Mouse (Mus musculus) embryo, embryonic 10 days (tissue): ENCODE data around the gene Rbfox1.

ENCODE experiments used
- DNase-seq: peaks from one replicate; pipeline ENCODE4 v3.0.0-alpha.2; 2015; ENCODE audit warnings: low spot score

Gene Rbfox1

DNA sequence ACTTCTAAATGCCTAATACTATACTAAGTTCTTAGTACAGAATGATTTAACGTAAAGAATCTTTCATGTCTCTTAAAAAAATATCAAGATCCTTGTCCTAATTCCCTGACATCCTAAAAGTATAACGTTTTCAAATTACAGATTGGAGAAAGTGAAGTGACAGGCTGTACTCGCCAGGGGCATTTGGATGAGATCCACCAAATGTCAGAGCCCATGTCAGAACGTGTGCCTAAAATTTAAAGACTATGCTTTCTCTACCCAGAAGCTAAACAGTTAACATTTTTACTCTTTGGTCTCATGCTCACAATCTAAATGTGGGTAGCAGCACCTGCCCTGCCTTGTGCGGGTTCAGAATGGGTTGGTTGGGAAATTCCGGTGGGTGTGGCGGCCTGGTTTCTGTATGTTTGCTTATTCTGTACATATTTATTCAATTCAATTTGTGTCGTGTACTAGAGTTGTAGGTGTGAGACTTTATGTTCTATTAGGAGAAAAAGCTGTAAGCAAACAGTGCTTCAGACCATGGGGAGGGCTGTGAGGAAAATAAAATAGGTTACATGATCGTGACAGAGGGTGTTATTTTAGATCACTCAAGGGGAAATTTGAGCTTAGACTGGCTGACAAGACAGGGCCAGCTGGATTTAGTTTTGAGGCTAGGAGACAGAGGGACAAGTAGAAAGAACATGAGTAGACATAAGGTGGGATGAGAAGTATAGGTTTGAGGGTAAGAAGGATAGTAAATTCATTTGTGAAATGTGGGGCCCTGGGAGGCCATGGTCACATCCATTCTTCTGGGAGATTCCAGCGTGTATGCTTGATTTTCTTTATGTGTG is 1203.7 kb downstream of the Rbfox1 start:
- no peak for DNase-seq

DNA sequence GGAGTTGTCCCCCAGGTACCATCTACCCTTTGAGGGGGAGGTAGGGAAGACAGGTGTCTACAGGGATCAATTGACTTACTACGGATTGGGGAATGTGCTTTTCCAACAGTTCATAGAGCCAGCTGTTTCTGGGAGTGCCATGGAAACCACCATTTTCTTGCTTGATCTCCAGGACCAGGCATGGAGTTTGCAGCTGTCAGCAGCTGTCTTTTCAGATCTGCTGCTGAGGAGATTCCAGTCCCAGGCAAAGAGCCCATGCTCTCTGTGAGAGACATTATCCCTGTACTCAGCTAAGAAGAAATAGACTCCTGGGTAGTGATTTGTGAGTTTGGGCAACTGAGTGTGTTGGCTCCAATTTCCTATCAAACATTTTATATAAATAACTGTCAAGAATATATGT is 1204.3 kb downstream of the Rbfox1 start:
- no peak for DNase-seq

DNA sequence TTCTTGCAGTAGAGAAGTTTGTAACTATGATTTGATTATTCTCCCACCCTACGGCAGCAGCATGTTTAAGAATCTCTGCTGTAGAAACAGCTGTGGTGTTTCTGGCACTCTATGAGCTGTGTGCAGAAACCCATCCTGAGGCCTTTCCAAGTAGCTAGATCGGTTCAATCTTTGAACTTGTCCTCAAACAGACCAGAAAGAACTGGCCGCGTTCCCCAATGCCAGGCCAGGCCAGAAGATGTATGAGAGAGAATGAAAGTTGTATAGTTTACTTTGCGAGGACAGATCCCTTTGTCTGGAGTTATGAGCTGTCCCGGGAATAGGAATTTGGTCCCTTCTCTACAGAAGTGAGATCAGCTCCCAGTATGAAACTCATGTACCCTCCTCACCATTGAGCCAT is 1205.0 kb downstream of the Rbfox1 start:
- no peak for DNase-seq

DNA sequence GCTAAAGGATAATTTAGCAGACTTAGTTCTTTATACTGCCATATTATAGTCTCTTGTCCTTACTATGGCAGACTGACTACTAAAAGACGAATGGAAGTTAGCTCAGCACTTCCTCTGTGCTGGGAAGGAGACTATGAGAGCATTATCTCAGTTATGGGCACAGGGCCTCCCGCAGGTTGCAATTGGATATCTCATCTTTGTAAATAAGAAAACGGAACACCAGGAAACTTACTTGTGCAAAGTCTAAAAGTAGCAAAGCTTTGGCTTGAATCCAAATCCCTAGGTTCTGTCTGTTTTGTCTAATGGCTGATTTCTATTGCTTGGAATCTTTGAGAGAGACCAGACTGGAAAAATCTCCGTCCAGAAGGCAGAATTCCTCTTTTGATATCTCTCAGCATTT is 1207.7 kb downstream of the Rbfox1 start:
- no peak for DNase-seq

DNA sequence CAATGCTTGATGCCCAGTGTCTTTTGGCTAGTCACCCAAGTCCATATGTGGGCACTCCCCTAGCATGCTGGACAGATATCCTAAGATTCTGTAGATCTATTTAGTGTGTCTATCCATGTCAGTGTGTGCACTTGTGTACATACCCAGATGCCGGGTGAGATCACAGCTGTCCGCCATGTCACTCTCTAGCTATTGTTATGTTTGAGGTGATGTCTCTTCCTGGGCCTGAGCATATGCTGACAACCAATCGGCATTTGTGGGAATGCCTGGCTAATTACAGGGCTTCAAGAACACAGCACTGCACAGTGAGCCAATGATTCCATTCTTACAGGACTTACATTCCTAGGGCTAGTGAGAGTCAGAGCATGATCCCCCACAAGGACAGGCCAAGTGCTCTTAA is 1208.5 kb downstream of the Rbfox1 start:
- DNase-seq = no peak

DNA sequence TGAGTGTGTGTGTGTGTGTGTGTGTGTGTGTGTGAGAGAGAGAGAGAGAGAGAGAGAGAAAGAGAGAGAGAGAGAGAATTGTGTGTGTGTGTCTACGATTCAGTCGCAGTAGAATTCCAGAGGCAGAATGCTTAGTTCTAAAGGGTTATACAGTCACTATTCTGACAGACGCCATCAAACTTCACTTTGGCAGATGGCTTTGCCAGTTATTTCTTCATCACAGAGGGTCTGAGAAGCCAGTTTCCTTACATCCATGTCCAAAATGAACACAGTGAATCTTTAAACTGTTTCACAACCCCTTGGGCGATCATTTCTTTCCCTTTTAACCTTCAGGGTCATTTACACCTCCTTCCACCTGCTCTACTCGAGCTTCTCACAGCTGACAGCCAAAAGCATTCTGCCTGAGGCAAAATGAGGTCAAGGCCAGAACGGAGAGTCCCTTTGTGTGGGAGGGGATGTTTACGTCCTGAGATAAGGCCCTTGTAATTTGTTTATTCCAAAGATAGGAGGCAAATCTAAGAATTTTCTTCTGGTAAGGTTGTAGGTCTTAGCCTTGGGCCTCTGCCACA is 1209.1 kb downstream of the Rbfox1 start:
- no peak for DNase-seq

DNA sequence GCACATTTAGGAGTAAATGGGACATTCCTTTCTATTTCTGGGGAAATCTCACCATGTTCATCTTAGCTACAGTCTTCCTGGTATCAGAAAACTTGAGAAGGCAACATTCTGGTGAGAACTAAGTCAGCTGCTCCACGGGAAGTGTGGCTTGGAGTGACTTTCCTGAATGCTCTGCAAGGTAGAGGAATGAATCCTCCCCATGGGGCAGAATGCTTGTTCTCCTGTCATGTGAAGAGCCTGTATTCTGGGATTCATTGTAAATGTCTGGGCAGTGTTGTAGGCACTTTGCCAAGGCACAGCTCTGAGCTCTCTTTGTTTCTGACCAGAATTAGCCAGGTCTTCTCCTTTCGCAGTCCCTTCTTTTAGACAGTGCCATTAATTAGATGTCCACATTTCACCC is 1211.9 kb downstream of the Rbfox1 start:
- DNase-seq = no peak

DNA sequence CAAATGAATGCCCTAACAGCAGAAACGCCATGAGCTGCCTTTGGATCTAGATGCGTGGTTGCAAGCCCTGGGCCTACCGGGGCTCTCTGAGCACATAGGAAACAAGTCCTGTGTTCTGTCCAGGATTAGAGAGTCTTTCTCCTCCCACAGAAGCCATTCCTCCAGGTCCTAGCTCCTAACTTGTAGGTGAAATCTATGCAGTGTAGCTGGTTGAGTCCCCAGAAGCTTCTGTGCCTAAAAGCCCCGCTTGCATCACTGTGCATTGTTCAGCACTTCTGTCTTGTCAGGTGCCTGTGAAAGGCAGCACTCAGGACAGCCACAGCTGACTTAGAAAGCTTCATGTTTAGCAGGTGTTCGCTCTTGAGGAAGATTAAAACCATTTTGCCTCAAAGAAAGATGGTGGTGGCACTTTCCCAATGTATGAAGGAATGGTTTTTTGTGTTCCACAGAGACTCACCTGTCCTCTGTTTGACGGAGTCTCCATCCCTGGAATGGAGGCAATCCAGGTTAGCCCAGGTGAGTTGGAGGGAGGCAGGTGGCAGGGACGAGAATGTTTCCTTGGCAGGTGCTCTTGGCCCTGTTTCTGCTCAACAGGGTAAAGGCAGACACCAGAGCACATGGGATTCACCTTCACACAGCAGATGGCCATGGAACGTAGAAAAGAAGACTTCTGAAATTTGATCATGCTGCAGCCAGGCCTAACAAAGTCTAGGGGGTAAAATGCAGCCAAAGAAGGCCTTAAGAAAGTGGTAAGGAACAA is 1213.0 kb downstream of the Rbfox1 start:
- DNase-seq = no peak

DNA sequence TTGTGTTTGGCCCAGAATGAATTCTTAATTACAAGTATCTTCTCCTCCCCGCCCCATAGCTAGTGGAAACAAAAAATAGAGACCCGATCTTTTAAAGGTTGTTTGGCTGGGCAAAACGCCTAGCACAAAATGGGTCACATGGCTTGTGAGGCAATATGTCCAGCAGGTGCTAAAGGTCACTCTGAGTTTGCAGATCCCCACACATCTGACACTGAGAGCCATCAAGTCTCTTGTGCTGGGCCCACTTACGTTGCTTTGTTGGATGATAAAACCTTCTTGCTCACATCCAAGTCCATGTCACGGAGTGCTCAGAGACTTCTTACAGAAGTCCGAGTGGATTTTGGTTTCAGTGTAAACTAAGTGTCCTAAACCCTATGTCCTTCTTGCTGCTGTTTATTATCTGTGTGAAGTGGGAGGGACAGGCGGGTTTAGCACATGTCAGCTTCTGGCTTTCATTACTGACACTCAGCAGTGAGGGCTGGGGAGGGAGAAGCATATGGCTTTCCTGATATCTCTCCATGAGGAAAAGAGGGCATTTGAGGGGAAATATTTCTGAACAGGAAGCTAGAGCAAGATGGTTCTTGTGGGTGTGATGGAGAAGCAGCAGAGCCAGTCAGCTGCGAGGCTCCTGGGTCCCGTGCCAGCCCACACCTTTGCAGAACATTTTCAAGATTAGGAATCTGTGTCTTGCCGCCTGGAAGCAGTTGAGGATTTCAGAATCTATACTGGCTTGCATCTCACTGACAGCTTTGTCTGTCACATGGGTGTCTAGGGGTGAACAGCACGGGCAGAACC is 1214.5 kb downstream of the Rbfox1 start:
- DNase-seq = peak; percentile 25

DNA sequence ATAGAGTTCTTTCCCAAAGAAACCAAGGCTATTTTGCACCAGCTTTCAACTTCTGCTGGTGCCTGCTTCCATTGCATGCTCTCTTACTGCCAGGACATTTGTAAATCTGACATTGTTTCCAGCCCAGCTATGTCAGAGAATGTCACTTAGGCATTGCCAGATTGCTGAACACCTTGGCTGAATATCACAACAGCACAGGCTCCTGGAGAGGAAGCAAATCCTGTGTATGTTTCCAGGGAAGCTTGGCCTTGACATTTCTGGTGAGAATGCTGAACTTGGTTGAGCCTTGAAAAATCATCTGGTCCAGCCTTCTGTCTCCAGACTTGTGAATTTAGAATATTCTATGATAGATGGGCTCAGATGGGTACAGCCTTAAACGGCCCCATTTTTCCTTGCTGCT is 1217.3 kb downstream of the Rbfox1 start:
- DNase-seq = no peak

DNA sequence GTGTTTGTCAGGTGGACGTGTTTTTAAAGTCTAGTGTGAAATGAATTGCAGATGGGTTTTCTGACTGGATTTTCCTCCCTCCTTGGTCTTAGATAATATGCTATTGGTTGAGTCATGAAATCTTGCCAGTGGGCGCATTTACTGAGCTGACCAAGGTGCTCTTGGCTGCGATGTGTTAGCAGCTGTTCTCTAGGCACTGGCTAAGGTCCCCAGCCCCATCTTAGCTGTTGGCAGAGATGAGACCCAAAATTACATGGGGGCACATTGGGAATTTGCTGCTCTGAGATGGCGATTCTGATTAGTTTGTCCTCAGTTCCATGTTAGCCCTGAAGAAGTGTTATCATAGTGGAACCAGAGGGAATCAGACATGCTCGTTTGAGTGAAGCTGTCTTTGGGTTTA is 1218.1 kb downstream of the Rbfox1 start:
- no peak for DNase-seq

DNA sequence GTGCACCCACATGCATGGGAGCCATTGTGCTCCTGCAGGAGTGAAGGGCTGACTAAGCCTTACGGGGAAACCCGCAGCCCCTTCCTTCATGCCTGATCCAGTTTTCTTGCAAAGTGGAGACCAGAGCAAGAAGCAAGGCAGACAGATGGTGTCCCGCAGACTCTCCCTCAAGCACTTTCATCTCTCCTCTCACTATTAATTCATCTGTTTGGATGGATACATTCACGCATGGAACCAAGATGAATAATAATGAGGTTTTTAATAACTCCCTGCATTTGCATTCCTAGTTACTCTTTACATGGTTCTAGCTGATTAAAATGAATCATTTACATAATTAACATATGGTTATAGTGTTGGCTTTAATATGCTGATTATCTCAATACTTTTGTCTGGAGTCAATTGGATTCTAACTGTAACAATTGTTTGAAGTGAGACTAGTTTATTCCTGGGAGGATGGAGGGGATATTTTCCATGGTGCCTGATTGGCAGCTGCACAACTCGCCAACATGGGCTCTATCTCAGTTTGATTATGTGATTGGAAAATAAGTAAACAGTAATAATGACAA is 1221.4 kb downstream of the Rbfox1 start:
- DNase-seq = no peak

DNA sequence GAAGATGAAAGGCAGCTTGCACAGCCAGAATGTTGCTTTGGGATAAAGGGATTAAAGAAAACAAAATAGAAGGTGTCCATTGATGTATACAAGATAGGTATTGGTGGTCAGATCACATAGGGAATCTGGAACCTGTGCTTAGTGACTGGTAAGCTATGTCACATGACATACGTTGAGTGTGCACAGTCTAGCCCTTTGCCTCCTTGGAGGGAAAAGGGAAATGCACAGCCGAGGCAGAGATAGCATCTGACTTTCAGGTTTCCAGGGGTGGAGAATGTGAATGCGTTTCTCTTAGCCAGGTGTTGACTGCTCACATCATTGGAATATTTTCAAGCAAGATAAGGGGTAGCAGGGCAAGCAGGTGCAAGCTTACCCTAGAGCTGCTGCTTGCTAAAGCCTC is 1230.8 kb downstream of the Rbfox1 start:
- no peak for DNase-seq

DNA sequence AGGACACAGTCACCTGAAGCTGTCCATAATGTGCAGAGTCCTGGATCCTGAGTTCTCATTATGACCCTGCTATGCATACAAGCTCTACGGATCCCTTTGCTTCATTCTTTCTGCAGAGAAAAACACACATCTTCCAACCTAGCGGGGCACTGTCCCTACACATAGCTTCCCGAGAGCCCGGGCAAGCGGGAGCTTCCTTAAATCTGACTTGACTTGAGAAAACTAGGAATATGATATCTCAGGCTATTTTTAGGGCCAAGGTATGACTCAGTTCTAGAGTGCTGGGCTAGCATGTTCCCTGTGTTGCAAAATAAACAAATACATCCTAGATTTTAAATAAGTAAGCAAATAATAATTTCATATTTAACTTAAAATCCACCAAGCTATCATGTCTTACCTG is 1244.4 kb downstream of the Rbfox1 start:
- DNase-seq = no peak

DNA sequence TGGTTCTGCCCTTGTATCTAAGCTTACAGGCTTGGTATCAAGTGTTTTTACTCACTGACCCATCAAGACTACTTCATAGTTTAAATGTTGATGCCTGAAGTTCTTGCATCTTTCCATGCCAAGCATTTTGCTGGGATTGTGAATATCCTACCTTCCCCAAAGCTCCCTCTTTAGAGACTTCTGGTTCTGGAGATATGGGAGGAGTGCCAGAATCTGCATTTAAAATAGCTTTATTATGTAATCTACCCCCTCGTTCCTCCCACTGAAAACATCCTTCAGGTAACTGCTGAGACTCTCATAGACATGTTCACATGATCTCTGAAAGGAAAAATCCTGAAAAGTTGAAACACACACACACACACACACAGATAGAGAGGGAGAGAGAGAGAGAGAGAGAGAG is 1247.3 kb downstream of the Rbfox1 start:
- DNase-seq = no peak

DNA sequence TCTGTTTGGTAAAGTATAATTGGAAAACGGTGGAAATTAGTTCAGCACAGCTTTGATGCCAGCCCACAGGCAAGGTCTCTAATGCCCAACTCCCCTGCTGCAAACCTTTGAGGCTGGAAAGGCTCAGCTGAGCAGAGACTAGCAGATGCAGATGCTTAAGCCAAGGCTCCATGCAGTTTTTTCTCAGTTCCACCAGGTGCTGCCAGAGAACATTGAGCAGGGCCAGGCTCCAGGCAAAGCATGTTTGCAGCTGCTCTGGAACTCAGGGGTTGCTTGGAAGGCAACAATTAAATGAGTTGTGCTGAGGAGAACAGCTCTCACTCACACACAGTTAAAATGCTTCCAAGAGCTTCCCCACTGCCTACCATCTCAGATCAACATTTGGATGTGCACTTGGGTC is 1251.8 kb downstream of the Rbfox1 start:
- DNase-seq = peak; percentile 41

DNA sequence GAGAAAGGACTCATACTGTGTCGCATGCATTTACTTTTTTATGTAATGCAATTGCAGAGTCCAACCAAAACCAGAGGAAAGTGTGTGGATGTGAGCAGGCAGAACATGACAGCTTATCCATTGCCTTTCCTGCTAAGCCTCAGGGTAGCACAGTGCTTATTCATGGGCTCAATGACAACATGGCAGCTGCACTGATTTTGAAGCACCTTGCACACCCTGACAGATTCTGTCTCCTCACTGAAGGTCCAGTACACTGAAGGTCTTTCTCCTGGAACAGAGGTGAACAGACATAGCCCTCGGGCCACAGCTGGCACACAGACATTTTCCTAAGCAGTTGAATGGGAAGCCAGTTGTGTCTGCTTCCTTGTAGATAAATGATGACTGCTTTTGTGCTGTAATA is 1254.3 kb downstream of the Rbfox1 start:
- DNase-seq = no peak

DNA sequence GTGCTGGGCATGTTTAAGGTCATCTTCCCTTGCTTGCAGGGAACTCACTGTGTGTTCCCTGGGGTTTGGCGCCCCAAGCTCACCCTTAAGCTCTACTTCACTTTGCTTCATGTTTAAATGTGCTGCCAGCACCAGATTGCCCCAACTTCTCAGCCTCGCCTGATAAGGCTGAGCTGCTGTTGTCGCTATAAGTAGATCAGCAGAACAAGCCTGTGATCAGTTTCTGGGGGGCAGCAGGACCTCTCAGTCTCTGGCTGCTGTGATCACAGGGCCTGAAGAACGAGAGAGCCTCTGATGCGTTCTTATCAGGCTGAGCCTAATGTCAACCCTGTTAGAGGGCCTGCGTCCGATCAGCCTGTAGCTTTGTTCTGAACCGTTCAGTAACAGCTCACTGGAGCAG is 1255.8 kb downstream of the Rbfox1 start:
- no peak for DNase-seq

DNA sequence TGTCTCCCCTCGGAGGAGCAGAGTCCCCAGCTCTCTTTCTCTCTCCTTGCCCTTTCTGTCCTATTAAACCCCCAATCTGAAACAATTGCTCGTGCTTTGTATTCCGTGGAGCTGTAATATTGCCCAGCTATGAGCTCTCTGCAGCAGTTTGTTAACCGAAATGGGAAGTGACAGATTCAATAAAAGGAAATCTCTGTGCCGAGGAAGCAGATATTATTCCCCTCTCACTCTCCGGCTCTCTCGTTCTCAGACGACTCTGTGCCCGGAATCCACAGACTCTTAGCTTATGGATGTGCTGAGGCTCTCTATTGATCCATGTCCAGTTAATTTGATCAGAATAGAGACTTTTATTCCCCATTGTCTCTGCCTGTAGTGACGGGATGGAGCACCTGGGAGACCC is 1260.3 kb downstream of the Rbfox1 start:
- no peak for DNase-seq

DNA sequence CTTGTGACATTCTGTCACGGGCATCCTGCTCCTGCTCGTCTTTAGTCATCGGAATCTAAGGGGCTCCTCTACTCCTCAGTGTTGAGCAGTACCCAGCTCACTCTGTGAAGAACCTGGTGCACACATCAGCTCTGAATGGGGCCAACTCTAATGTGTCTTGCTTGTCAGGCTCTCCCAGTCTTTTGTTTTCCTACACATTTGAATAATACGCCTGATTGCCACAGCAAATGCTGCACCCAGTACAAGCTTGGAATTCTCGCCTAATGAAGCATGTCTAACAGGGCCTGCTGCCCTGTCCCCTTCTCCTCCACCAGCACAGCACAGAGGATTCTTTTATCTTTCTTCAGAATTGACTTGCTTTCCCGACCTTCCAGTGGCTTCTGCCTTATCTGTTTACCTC is 1261.3 kb downstream of the Rbfox1 start:
- DNase-seq = peak; percentile 71

DNA sequence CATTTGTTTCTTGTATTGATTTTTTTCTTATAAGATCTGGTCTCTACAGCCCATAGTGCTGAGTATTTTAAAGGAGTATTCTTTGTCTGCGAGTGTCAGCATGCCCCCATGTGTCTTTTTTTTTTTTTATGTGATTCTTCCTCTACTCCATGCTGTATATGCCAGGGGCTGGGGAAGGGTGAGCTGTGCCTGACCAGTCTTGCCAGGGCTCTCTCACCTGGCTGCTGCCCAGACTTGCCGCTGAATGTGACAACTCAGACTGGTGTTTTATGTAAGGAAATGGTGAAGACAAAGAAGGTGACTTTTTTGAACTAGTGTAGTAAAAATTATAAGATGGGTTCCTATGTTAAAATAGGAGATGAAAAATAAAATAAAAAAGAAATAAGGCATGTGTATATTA is 1262.7 kb downstream of the Rbfox1 start:
- DNase-seq = no peak
